Mouse (Mus musculus) cerebellum, adult 2 months (tissue): ENCODE data around the gene Kif26a. TPM values are rescaled to one million over a fixed set of nuclear protein-coding genes. Genes with fewer than 3 reads are reported as not detected.

Experiments
- DNase-seq, 2 experiments: peaks; one replicate each; pipeline ENCODE4 v3.0.0; 2021
- H3K27ac ChIP-seq: fragments of 200-500 bp; 2 replicates; pipeline ENCODE4 v1.5.1; 2012; ENCODE audit warnings: low read length, control low read depth, inconsistent platforms; ENCODE audit not compliant: insufficient read depth
- H3K27me3 ChIP-seq: fragments of 200-500 bp; 2 replicates; pipeline ENCODE4 v1.6.1; 2012; ENCODE audit warnings: inconsistent platforms, mild to moderate bottlenecking, low read length, moderate library complexity; ENCODE audit not compliant: control insufficient read depth, insufficient read depth
- H3K4me1 ChIP-seq: fragments of 200-500 bp; 2 replicates; pipeline ENCODE4 v1.6.1; 2011; ENCODE audit warnings: low read length; ENCODE audit not compliant: control insufficient read depth, insufficient read depth
- H3K4me3 ChIP-seq: fragments of 200-500 bp; replicated peaks from 2 replicates; pipeline ENCODE3; 2011; ENCODE audit warnings: mild to moderate bottlenecking, low read depth, low read length, control low read depth; ENCODE audit not compliant: insufficient read depth
- CTCF ChIP-seq: fragments of 200-500 bp; IDR thresholded peaks from 2 replicates; pipeline ENCODE4 v1.5.1; 2011; ENCODE audit warnings: low read depth, mild to moderate bottlenecking, control low read depth, low read length, moderate library complexity, borderline replicate concordance; ENCODE audit not compliant: insufficient read depth
- POLR2A ChIP-seq: fragments of 200-500 bp; IDR thresholded peaks from 2 replicates; pipeline ENCODE4 v1.6.1; 2011; ENCODE audit warnings: low read length, control low read depth, borderline replicate concordance; ENCODE audit not compliant: insufficient read depth
- WGBS: fragments of 180-500 bp; shearing (Covaris S2); methylation state at CpG from one replicate; pipeline ENCODE4 v1.1.7; 2018; 5-methylcytosine and 5-hydroxymethylcytosine counted together
- polyA plus RNA-seq: library from polyadenylated mRNA; depleted of rRNA; stranded (reverse); fragments of >200 nt; gene quantifications from 2 replicates; pipeline ENCODE4 v1.2.3, GENCODE M21; 2012; rRNA removed

Gene Kif26a
- 2.4 TPM in 2 replicates for polyA plus RNA-seq

DNA sequence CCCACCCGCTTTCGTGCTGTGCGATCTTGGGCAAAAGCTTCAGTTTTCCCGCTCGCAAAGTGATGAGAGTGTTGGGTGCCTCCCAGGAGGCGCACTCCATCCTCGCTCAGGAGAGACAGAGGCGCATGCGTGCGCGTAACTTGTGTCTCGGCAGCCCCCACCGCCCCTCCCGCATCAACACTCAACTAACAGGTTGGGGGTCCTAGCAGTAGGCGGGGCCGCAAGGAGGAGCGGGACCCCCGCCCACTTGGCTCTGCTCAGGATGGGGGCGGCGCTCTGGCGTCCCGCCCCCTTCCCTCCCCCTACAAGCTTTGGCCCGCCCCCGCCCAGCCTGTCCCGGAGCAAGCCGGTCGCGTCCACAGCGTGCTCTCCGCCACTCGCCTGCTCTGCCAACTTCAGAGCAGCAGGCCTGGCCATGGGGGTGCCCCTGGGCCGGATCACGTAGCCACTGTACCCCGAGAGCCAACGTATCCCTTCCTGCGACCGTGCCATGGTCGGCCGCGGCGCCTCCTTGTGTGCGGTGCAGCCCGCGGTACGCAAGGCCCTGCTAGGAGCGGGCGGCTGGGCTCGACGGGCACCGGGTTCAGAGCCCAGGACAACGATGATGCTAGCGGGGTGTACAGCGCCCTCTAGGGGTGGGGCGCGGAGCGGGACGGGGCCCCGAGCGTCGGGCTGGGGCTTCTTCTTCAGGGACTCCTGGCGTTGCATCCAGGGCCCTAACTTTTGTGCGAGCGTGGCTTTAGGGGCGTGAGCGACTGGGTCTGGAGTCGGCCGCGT lies at the start of gene Kif26a:
Gene Kif26a, plus strand, starts transcription at position 334 of the 777 bp plus-strand sequence.
- H3K4me3 ChIP-seq: peak within 1 kb of the TSS; percentile 39
- H3K27me3 ChIP-seq: peaks cover 1% of the 10 kb centered on the region; the same call in 1 of the 2 replicates
- H3K4me1 ChIP-seq: no peaks in the 10 kb centered on the region
- WGBS: 1% methylated on average over 68 of the region's 68 CpGs
- TF ChIP-seq POLR2A: no peak
- TF ChIP-seq CTCF: peak; percentile 44; the same call in 1 of the 2 replicates
- peak in 1 of 2 experiments; percentile 27 for DNase-seq
- H3K27ac ChIP-seq: no peak within 1 kb of the TSS

DNA sequence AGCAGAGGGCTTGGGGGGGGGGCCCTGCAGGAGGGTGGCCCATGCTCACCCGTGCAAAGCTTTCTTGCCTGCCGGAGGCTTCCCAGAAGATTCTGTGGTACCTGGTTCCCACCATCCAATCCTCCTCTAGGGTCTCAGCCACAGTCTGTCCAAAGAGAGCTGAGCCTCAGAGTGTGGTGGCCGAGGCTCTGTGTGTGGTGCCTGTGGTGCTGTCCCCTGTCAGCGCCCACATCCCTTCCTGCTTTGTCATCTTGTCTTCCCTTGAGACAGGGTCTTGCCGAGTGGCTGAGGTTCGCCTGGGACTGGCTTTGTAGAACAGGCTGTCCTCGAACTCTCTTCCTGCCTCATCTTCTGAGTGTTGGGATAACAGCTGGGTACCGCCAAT lies 49.3 kb upstream of the Kif26a start:
- no peaks in the 10 kb centered on the region for H3K4me1 ChIP-seq
- H3K27me3 ChIP-seq: no peaks in the 10 kb centered on the region
- 57% methylated on average over 8 of the region's 8 CpGs for WGBS
- no peak overlapping the region for H3K4me3 ChIP-seq
- TF ChIP-seq POLR2A: no peak
- no peak for TF ChIP-seq CTCF
- no peak overlapping the region for H3K27ac ChIP-seq
- no peak for DNase-seq

DNA sequence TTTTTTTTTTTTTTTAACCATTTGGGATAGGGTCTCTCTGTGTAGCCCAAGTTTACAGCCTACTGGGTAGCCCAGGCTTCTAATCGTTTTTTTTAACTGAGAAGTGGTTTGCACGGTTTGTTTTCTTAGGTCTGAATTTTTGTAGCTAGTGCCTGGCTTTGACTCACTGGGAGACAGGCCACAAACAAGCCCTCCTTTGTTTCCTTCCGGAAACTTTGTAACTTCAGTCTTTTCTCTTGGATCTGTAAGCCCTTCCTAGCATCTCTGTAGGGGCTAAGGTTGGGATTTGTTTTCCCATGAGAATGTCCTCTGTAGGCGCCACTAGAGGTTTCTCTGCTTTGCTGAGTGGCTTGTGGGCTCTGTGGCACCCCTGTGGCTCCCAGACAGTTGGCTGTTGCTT lies 45.9 kb upstream of the Kif26a start:
- TF ChIP-seq CTCF (no peak), POLR2A (no peak)
- H3K4me3 ChIP-seq: no peak overlapping the region

GRCm38 (mm10) chr12:112101045-112101444 lies 45.0 kb upstream of the Kif26a start:
- Histone ChIP-seq H3K4me1 (no peaks in the 10 kb centered on the region), H3K4me3 (no peak overlapping the region), H3K27me3 (no peaks in the 10 kb centered on the region), H3K27ac (no peak overlapping the region)
- peak in 1 of 2 experiments; percentile 21 for DNase-seq
- WGBS: 59% methylated on average over 4 of the region's 4 CpGs
- TF ChIP-seq POLR2A: no peak
- no peak for TF ChIP-seq CTCF

More for the DNA sequence above, 45.9 kb upstream of the Kif26a start:
- no peaks in the 10 kb centered on the region for H3K4me1 ChIP-seq
- WGBS: 41% methylated on average over 4 of the region's 4 CpGs
- H3K27ac ChIP-seq: no peak overlapping the region
- DNase-seq: no peak
- H3K27me3 ChIP-seq: no peaks in the 10 kb centered on the region

DNA sequence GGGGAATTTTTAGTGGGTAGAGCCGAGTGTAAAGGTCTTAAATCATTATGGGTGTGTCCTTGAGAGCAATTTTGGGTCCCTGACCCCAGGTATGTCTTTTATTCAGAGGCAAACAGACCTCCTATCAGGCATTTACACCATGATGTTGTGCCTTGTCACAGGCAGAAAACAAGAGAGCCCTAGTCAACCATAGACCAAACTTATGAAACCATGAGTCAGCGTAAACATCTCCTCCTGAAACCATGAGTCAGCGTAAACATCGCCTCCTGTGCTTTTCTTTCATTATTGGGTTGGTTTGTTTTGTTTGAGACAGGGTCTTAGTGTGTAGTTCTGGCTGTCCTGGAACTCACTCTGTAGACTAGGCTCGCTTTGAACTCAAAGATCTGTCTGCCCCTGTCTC lies 42.8 kb upstream of the Kif26a start:
- Histone ChIP-seq H3K27ac (no peak overlapping the region), H3K4me1 (no peaks in the 10 kb centered on the region), H3K4me3 (no peak overlapping the region), H3K27me3 (no peaks in the 10 kb centered on the region; the same call in 1 of the 2 replicates)
- no peak for DNase-seq
- WGBS: 89% methylated on average over 5 of the region's 5 CpGs
- TF ChIP-seq POLR2A: no peak
- TF ChIP-seq CTCF: no peak

DNA sequence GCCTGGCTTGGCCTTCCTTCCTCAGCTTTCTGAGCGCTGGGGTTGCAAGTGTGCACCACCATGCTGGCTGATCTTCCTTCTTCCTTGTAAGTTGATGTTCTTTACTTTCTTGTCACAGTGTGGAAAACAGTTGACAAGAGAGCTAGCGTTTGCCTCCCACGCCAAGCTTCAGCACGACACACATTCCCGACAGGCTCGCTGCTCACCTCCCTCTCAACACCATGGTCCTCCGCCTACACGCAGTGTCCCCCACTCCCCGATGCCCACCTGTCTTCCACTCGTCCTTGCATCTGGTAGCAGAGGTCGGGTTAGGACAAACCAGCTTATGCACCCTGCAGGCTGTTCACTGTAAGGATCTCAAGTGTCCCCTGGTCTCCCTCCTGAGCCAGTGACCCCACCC lies 41.1 kb upstream of the Kif26a start:
- Histone ChIP-seq H3K4me3 (no peak overlapping the region), H3K27ac (no peak overlapping the region), H3K4me1 (no peaks in the 10 kb centered on the region), H3K27me3 (no peaks in the 10 kb centered on the region; the same call in 1 of the 2 replicates)
- 86% methylated on average over 11 of the region's 11 CpGs for WGBS
- no peak for TF ChIP-seq CTCF
- no peak for TF ChIP-seq POLR2A
- no peak for DNase-seq

GRCm38 (mm10) chr12:112106541-112106971 lies 39.5 kb upstream of the Kif26a start, which contains the start of gene Aspg:
Aspg (plus strand) TSS chr12:112106679.
- 2% methylated on average over 14 of the region's 14 CpGs for WGBS

DNA sequence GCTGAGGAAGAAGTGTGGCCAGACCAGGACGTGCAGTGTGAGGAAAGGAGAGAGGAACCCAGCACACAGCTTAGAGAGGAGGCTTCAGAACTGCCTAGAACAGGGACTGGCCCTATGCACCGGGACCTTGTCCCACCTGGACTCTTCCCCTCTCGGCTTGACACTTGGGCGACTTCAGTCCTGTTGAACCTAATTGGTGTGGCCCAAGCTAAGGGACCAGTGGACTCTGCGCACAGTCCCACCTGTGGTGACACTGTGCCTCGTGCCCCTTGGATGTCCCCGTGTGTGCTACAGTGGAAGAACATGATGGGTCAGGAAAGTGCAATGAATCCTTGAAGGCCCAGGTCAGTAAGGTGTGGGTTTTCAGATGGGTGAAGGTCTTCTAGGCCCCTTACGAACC lies 38.3 kb upstream of the Kif26a start:
- TF ChIP-seq POLR2A (no peak), CTCF (no peak)
- H3K4me3 ChIP-seq: no peak overlapping the region
- no peak for DNase-seq
- H3K4me1 ChIP-seq: no peaks in the 10 kb centered on the region
- 85% methylated on average over 8 of the region's 8 CpGs for WGBS
- no peaks in the 10 kb centered on the region; the same call in 1 of the 2 replicates for H3K27me3 ChIP-seq
- H3K27ac ChIP-seq: no peak overlapping the region

More at GRCm38 (mm10) chr12:112106541-112106971, 39.5 kb upstream of the Kif26a start, which contains the start of gene Aspg:
- Histone ChIP-seq H3K4me1 (no peaks in the 10 kb centered on the region), H3K27me3 (no peaks in the 10 kb centered on the region; the same call in 1 of the 2 replicates), H3K27ac (no peak within 1 kb of the TSS), H3K4me3 (no peak within 1 kb of the TSS)
- no peak for TF ChIP-seq CTCF
- no peak for TF ChIP-seq POLR2A
- no peak for DNase-seq
